Mouse (Mus musculus): ENCODE measurements at regions not wholly inside any gene's neighbourhood (a gene's known extent, or its start where the extent isn't known, plus 50 kb on each side); places are given as distances from the start of the nearest gene placed in this dataset.

DNA sequence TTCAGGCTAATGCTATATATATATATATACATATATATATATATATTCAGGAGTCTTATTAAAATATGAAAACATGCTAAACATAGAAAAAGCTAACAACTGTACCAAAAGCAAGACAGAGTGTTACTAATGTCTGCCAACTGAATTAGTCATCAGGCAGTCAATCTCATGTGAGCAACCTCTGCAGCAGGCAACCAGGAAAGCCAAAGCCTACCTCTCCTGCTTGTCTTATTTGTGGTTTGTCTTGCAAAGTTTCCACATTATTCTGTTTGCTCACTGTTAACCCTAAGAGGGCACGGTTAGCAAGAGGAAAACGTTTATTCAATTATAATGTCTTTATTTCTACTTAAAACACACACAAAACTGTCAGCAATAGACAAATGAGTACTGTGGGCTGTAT lies 427.4 kb upstream of the Gm765 start:
- no peak for ATAC-seq (replicated peaks; ENCODE audit: insufficient number of reproducible peaks, low FRiP score, low TSS enrichment, poor library complexity, severe bottlenecking)

- no peak for ATAC-seq (replicated peaks; ENCODE audit: insufficient number of reproducible peaks, low FRiP score, low TSS enrichment, poor library complexity, severe bottlenecking)
Measured at GRCm38 (mm10) chr6:98769322-98769721, 426.8 kb upstream of the Gm765 start.

DNA sequence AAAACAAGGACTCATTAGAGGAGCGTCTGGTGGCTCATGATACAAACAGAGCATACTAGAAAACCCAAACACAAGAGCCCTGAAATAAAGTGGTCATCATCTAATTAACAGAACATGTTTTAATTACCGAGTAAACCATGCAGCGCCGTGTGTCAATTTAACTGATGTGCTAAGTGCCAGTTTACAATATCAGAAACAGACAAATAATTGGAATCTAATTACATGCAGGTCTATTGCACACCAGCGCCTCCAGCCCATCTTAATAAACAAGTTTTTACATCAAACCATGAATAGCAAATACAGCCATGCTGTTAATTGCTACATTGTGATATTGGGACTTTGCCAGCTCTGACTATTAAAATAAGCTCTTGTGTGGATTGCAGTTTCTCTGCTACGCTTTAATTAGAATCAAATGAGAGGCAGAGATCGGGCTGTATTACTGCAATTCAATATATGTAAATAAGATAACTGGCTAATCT lies 425.3 kb upstream of the Gm765 start:
- no peak for ATAC-seq (replicated peaks; ENCODE audit: insufficient number of reproducible peaks, low FRiP score, low TSS enrichment, poor library complexity, severe bottlenecking)

DNA sequence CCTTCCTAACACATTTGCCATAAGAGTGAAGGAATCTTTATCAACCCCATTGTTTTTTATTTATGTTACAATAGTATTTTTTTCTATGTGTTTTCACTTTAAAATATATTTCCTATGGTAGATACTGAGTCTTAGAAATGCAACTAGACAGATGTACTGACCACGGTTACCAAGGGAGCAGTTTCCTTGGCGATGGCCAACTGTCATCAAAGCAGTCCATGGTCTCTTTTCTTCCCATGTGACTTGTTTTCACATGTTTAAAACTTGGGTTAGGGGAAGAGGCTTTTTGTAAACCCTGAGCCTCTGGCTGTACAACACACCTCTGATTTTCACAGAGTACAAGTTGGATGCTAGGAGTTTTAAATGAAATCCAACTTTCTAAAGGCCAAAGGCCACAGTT lies 411.9 kb upstream of the Gm765 start:
- no peak for ATAC-seq (replicated peaks; ENCODE audit: insufficient number of reproducible peaks, low FRiP score, low TSS enrichment, poor library complexity, severe bottlenecking)

- no peak for ATAC-seq (replicated peaks; ENCODE audit: insufficient number of reproducible peaks, low FRiP score, low TSS enrichment, poor library complexity, severe bottlenecking)
Measured at GRCm38 (mm10) chr6:98748618-98749017, 406.1 kb upstream of the Gm765 start.

DNA sequence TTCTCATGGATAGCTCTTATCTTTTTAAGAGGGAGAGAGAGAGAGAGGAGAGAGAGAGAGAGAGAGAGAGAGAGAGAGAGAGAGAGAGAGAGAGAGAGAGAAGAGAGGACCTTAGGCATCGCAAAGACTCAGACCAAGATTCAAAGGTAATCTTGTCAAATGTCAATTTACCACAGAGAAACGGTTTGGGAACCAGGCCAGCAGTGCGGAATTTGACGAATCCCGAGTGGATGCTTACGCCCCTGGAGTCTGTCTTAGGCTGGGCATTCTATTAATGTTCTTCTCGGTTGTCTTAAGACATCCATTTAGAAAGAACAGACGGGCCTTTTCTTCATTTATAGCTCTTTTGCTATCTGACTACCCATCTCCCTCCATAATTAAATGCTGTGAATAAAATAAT lies 404.4 kb upstream of the Gm765 start:
- no peak for ATAC-seq (replicated peaks; ENCODE audit: insufficient number of reproducible peaks, low FRiP score, low TSS enrichment, poor library complexity, severe bottlenecking)

DNA sequence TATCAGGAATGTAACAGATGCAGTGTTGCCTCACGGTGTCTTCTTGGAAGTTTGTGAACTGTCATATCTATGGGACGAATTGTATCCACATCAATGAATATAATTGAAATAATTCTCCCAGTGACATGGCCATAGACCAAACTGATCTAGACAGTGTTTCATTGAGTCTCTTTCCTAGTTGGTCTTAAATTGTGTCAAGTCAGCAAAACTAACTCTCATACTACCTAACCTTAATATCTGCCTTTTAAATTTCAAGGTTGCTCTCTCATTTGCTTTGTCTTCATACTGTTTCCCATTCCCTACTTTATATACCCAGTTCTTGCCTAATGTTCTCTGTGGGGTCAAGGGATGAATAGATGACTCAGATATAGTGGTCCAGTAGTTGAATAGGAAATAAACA lies 397.9 kb upstream of the Gm765 start:
- ATAC-seq (replicated peaks; ENCODE audit: insufficient number of reproducible peaks, low FRiP score, low TSS enrichment, poor library complexity, severe bottlenecking), result no peak

DNA sequence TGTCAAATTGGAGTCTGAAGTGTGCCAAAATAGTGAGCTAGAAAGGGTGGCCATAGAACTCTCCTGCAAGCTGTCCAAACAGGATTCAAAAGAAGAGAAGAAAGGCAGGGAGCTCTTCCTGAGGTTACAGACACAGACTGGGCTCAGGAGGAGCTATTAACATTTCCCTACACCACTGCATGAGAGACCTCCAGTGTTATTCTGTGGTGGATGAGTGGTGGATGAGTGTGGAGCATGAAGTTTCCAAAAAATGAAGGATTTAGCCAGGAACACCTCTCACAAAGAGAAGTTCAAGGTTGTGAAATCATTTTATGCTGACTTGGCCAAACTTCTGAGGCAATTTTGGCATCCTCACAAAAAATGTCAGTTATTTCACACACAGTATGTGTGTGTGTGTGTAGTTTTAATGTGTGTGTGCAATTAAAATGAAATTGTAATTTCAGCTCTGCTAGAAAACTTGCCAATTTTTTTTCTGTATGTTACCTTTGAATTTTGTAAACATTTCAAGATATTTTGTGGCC lies 388.5 kb upstream of the Gm765 start:
- ATAC-seq (replicated peaks; ENCODE audit: insufficient number of reproducible peaks, low FRiP score, low TSS enrichment, poor library complexity, severe bottlenecking), result no peak

DNA sequence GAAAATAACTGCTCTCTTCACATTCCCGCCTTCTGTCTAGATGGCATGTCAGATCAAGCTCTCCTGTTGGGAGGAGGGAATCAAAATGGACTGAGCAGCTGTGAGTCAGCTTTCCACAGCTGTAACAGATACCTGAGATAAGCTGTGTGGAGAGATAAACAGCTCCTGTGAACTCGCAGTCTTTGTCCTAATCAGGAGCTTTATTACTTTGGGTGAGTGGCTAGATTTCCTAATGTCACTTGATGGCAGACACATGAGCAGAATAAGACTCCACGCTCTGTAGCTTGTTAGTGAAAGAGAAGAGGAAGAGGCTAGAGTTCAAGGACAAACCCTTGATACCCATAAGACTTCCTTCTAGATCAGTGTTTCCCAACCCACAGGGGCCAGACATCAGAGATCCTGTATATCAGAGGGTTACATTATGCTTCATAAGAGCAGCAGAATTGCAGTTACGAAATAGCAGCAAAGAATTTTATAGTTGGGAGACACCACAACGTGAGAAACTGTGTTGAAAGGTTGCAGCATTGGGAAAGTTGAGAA lies 384.1 kb upstream of the Gm765 start:
- ATAC-seq (replicated peaks; ENCODE audit: insufficient number of reproducible peaks, low FRiP score, low TSS enrichment, poor library complexity, severe bottlenecking), result no peak

GRCm38 (mm10) chr6:98704887-98705622 lies 362.5 kb upstream of the Gm765 start:
- ATAC-seq (replicated peaks; ENCODE audit: insufficient number of reproducible peaks, low FRiP score, low TSS enrichment, poor library complexity, severe bottlenecking), result no peak

DNA sequence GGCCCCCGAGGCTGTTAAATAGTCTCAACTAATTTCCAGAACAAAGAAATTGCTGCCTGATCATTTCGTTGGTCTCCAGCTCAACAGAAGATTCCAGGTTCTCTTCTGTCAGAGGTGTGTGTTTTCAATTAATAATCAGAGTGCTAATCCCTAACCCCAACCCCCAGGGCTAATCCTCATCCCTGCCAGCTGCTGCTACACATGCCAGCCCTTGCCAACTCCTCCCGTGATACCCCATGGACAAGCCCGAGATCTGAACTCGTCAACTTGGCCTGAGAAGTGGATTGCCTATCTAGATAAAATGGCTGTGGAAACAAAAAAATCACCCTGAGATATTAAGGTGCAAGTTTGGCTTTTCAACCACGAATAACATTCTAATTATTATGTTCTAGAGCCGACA lies 355.0 kb upstream of the Gm765 start:
- ATAC-seq (replicated peaks; ENCODE audit: insufficient number of reproducible peaks, low FRiP score, low TSS enrichment, poor library complexity, severe bottlenecking), result no peak

DNA sequence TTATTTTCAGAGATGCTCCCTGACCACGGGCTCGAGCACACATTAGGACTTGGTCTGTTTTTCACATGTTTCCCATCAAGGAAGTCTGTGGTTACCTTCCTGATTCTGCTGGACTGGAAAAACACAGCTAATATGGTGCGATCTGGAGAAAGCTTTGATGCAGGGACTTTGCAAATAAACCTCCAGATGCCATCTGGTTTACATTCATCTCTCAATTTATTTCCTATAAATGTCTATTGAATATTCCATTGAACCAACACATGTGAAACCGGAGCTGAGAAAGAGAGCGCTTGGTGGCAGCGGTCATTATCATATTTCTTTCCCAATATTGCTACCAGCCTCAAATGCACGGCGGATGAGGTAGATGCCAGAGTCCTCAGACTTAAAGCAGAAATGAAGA lies 350.9 kb upstream of the Gm765 start:
- ATAC-seq (replicated peaks; ENCODE audit: insufficient number of reproducible peaks, low FRiP score, low TSS enrichment, poor library complexity, severe bottlenecking), result no peak

GRCm38 (mm10) chr6:98690133-98690532 lies 347.6 kb upstream of the Gm765 start:
- ATAC-seq (replicated peaks; ENCODE audit: insufficient number of reproducible peaks, low FRiP score, low TSS enrichment, poor library complexity, severe bottlenecking), result no peak

DNA sequence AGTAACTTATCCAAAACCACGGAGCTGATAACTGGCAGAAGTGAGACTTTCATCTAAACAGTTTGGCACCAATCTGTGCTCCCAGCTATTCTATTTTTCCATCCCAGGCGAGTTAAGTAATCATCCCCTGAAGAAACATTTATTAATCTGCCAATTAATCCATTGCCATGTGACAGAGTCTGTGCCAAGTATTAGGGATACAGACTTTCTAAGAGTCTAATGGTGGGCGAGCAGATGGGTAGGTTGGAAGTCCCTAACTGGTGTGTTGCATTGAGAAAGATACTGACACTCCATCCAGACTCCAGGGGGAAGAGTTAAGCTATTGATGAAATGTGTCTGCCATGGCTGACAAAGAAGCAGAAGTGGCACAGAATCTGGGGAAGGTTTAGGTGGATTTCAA lies 346.8 kb upstream of the Gm765 start:
- no peak for ATAC-seq (replicated peaks; ENCODE audit: insufficient number of reproducible peaks, low FRiP score, low TSS enrichment, poor library complexity, severe bottlenecking)

DNA sequence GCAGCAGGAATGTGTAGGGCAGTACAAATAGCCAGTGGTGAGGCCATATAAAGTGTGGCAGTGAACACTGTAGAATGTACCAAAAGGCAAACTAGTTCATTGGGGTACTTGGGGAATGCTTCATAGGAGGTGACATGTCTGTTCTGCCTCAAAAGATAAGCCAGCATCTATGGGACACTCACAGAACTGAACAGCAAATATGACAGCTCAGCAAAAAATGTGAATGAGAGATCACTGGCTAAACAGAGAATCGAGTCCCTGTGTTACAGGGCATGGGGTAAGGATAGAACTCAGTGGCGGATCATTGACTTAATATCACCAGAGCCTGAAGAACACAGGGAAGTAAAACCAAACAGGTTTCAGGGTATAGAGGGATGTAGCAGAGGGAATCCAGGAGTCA lies 346.1 kb upstream of the Gm765 start:
- no peak for ATAC-seq (replicated peaks; ENCODE audit: insufficient number of reproducible peaks, low FRiP score, low TSS enrichment, poor library complexity, severe bottlenecking)

DNA sequence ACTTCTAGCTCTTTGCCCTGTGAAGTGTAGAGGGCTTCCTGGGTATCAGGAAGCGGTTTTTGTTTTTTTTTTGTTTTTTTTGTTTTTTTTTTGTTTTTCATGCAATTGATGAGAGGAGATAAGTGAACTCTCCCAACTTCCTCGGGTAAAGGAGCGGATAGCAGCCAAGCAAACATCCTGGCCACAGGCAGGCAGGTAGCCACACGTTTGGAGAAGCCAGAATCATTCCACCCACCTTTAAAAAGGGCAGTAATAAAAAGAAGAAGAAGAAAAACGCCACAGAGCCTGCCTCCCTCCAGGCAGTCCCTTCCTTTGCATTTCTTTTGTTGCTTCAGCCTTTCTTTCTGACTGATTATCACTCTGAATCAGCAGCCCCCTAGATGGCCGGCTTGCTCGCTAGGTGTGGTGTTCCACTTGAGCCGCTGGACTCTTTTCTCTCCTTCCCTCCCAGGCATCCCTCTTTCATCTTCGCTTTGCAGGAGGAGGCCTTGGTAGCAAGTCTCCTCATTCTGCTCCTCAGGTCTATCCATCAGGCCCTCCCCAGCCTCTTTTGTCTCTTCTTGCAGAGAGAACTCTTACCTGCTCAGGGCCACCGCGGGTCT lies 323.9 kb upstream of the Gm765 start:
- ATAC-seq (replicated peaks; ENCODE audit: insufficient number of reproducible peaks, low FRiP score, low TSS enrichment, poor library complexity, severe bottlenecking), result no peak

GRCm38 (mm10) chr6:98651827-98652226 lies 309.3 kb upstream of the Gm765 start:
- no peak for ATAC-seq (replicated peaks; ENCODE audit: insufficient number of reproducible peaks, low FRiP score, low TSS enrichment, poor library complexity, severe bottlenecking)

GRCm38 (mm10) chr6:98651315-98651714 lies 308.8 kb upstream of the Gm765 start:
- ATAC-seq (replicated peaks; ENCODE audit: insufficient number of reproducible peaks, low FRiP score, low TSS enrichment, poor library complexity, severe bottlenecking), result no peak

DNA sequence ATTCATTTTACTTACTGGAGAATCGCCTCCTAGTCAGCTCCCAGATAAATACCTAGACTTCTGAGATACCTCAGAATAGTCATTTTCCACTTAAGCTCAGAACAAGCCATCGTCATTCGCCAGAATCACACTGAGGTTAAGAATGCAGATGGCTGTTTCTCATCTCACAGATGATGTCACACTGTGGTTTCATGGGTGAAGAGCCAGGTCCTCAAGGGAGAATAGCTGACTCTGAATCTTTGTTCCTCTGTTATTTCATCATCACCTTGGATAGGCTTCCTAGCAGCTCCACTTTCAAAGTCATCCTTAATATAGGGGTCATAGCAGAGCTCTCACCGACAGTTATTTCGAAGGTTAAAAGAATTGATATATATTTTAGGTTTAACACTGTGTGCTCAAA lies 297.8 kb upstream of the Gm765 start:
- no peak for ATAC-seq (replicated peaks; ENCODE audit: insufficient number of reproducible peaks, low FRiP score, low TSS enrichment, poor library complexity, severe bottlenecking)

GRCm38 (mm10) chr6:98635816-98636215 lies 293.3 kb upstream of the Gm765 start:
- ATAC-seq (replicated peaks; ENCODE audit: insufficient number of reproducible peaks, low FRiP score, low TSS enrichment, poor library complexity, severe bottlenecking), result no peak
